Mouse (Mus musculus) T-helper 1 cell (primary cell): Measurements from ENCODE around the gene Fam169a.

Source experiments
- in situ Hi-C: fragments of 300-600 bp; cut with MboI, MseI; formaldehyde crosslinking; loops from one replicate; pipeline ENCODE4 v1.15.1; 2025; ENCODE audit warnings: high pct_unique_total_duplicates

Gene Fam169a

DNA sequence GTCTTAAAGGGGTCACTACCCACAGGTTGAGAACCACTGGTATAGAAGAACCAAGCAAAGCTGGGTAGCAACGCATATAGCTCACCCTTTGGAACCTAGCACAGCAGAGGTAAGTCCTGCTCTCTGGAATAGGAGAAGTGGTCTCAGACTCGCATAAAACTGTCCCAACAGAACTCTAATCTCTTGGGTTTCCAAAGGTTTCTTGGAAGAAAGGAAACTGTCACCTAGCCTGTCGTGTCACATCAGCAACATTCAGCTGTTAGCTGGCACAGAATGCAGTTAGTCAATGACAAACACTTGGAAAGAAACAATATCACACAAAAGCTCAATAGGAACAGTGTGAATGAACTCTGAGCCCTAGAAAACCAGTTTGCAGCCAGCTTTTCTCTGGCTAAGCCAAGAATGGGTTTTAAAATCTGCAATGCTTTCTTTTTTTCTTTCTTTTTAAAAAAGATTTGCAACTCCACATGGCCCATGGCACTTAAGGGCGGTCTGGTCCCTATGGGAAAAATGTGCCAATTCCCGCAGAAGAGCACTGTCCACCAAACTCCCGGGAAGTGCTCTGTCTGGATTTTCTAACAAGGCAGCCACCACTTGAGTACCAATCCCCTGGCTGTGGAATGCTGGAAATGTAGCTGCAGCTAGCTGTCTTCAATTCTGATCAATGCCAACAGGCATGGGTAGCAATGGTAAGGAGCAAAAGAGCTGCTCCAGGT, 113.2 kb downstream of the Fam169a start:
- in situ Hi-C loops: no loop called here
